Mouse (Mus musculus) urinary bladder, adult 18-20 months (tissue): Measurements from ENCODE around the gene Esr1.
"Not testable (repeated sequence)": the region's sequence is repeated elsewhere in the genome, so short reads cannot be mapped to it uniquely, and the experiment has no call there.

ENCODE experiments used
- DNase-seq, 2 experiments: peaks; one replicate each; pipeline ENCODE4 v3.0.0; 2022; ENCODE audit warnings: low spot score in 2 of 2, mixed read lengths in 2 of 2

Gene Esr1

DNA sequence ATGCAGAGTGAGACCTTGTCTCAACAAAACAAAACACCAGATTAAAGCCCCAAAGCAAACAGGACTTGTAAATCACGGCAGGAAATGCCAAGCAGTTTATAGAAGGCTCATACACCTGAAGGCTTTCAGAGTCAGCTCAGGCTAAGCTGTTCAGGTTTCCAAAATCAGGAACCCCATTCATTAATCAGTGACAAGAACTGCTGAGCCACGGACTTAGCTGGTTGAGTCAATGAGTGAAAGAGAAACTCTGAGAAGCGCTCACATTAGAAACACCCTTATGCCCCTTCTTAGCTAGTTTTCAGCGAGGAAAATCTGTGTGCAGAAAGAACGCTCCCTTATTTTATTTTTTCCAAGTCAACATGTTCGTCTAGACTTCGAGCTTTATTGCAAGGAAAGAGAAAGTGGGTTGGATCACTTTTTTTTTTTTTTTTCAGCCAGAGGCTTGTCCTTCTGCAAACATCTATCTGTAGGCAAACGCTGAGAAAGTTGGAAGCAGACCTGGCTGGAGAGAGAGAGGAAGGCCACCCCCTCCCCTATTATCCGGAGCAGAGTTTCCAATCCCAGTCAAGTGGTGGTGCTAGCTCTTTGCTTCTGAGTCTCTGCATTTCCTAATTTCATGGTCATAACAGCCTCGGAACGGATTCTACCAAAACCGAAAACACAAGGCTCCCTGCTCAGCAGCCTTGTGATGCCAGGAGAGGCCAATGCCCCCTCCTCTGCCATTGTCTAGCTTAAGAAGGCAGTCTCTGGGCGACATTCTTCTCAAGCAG, at the start of gene Esr1:
Gene Esr1 (plus strand): TSS at position 208 of the 770 bp plus-strand sequence.
- no peak for DNase-seq

DNA sequence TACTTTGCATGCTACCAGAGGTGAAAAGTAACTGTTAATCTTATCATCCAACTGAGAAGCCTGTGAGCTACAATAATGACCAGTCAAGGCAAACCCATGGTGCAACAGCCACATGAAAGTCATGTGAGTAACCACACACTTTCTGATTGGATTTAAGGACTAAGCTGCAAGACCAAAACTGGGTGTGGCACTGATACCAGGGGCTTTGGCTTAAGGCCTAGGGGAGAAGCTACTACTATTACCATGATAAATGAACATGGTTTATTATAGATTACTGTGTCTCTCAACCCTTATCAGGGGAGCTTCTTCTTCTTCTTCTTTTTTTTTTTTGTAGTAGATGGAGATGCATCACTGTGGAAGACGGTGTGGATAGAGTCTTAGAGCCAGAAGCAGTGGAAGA, 46.2 kb upstream of the Esr1 start:
- DNase-seq = no peak

DNA sequence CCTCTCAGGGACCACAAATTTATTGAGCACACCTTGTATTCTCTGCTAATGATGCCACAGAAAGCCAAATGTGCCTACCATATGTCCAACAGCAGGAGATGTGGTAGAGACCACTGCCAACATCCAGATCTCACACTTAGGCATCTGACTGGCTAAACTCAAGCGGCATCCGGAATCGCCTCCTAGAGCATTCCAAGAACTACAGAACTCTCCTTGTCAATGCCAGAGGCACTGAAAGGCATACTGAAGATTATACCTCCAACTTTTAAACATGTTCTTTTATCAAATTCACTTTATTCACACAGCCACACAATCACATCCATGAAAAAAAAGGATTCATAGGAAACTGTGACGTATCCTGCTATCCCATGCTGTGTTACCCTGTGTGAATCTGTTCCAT, 40.6 kb upstream of the Esr1 start:
- DNase-seq = no peak

DNA sequence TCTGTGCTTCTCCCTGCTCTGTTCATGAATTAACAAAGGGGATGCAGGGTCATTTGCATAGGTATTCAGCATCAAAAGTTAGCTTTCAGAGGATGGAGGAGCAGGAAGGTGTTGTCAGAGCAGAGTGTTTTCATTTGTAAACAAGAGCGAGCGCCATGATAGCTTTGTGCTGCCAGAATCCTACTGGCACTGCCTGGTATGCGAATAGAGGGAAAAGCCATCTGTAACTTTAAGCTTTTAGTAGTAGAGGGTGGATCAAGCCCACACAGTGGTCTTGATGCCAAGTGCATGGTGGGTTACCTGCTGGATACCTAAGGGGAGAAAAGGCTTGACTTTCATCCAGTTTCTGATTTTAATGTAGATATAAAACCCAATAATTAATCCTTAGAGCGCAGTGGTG, 40.1 kb upstream of the Esr1 start:
- DNase-seq = no peak

DNA sequence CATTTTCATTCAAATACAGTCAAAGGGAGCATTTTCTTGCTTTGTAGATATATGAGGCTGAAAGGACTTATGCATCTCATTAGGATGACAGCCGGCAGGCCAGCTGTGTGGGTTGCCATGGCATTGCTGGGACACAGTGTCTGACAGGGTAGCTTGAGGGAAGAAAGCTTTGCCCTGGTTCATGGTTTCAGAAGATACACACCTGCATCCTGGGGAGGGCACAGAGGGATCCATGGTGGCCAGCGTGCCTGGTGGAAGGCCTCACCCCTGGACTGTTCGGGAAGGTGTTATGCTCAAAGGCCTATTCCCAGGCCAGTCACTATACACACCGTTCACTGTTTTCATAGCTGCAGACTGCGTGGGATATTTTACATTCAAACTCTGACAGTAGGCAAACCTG, 29.5 kb upstream of the Esr1 start:
- DNase-seq = no peak

DNA sequence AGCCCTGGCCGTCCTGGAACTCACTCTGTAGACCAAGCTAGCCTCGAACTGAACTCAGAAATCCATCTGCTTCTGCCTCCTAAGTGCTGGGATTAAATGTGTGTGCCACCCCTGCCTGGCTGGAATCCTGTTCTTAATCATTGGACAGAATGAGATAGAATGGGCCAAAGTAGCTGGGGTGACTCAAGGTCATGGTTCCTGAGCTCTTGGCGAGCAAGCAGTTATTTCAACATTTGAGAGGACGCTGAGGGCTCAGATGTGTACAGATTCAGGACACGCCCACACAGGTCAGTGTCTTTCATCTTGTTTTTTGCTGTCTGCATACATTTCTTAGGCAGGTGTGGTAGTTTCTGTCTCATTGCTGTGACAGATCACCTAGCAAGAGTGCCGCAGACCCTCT, 24.7 kb upstream of the Esr1 start:
- DNase-seq = no peak

DNA sequence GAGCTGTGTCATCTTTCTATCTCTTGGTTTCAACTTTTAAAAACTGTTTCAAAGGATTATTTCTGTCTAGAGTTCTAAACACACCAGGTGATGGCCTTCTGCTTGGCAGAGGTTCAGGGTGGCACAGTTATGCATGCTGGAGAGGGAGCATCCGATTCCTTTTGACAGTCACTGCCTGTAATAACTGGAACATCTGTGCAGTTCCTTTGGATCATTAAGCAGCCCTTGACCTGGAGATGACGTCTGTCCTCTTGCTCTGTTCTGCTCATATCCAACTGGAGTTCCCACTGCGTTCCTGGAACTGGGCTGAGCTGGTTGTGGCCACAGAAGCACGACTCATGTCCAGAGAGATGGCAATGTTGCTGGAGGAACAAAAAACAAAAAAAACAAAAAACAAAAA, 21.8 kb upstream of the Esr1 start:
- no peak for DNase-seq

DNA sequence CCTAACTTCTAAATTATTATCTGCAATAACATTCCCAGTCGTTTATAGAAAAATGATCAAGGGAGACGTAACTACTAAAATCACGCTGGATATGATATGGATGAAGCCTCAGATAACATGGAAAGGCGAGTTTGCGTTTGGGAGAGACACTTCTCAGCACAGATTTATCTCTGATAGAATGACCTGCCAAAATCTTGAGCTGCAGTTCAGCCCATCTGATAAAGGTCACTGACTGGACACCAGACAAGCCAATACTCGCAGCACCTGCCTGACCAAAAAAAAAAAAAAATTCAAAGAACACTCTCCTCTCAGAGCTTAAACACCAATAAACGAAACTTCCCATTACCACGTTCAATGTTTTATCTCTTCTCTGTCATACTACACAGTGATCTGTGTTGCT, 20.4 kb upstream of the Esr1 start:
- no peak for DNase-seq

DNA sequence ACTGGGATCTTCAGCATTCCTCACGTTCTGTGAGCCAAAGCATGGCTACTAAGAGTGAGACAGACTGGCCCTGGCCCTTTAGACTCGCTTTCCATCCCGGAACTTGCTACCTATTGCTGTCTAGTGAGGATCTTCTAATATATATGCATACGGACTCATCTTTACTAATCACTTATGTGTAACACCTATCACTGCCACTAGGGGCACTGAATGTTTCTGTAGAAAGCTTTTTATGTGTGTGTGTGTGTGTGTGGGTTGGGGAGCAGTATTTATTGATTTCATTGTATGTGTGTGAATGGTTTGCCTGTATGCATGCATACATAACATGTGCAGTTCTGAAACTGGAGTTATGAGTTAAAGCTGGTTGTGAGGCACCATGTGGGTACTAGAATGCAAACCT, 17.6 kb upstream of the Esr1 start:
- DNase-seq = no peak

DNA sequence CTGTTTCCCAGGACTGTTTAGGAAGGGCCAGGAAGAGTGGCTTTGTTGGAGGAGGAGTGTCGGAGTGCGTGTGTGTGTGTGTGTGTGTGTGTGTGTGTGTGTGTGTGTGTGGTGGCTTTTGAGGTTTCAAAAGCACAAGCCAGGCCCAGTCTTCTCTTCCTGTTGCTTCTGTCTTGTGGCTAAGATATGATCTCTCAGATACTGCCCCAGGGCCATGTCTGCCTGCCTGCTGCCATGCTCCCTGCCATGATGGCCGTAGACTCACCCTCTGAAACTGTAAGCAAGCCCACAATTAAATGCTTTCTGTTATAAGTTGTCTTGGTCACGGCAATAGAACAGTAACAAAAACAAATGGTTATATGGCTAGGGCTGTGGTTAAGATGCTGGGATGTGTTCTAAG, 14.2 kb upstream of the Esr1 start:
- DNase-seq = no peak

DNA sequence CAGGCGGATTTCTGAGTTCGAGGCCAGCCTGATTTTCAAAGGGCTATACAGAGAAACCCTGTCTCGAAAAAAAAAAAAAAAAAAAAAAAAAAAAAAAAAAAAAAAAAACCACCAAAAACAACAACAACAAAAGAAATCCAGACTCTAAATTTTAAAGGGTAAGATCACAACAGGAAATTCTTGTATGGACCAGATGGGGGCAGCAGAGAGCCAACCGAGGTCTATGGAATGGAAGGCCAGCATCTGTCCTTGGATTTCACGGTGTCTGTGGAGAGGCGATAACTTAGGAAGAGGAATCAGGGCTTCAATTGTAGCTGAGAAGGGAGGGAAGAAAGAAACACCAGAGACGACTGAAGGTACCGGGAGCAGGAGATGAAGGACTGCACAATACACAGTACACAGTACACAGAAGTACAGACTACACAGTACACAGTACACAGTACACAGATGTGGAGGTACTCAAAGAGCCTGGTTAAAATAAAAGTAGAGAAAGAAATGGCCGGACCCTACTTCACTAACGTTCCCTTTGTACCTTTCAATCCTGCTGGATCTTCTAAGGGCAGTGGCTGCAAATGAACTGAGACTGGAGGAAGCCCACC, 13.1 kb upstream of the Esr1 start:
- peak in 1 of 2 experiments; percentile 36 for DNase-seq

DNA sequence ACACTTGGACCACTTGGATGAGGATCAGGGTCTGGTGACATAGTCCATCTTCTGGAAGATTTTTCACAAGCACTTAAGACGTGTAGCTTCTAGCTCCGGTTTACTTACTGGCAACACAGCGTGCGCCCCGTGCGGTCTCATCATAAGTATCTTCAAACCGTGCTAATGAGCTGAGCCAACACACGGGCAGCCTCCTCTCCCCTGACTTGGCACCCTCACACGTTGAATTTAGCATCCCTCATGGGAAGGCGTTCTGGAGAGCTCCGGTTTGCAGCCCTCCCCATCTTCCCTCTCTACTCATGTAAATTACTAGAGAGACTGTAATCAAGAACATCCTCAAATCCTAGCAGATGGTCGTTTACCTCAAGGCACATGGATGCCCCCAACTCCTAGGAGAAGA, 12.5 kb upstream of the Esr1 start:
- no peak for DNase-seq

DNA sequence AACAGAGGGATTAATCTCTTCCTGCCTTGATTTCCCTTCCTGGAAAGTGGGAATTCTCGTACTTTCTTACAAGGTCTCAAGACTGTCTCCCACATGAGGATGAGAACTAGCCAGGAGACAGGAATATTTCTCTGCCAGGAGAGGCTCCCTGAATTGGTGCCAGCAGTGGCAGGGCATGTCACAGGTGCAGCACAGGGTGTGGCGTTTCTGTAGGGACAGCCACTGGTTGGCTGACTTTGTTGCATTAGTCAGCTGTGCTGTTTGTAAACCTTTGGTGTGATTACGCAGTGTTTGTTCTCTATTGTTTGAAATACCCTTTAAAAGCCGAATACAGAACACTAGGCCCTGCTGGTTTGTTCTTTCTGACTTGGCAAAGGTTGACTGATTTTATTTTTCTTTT, 11.8 kb upstream of the Esr1 start:
- no peak for DNase-seq

DNA sequence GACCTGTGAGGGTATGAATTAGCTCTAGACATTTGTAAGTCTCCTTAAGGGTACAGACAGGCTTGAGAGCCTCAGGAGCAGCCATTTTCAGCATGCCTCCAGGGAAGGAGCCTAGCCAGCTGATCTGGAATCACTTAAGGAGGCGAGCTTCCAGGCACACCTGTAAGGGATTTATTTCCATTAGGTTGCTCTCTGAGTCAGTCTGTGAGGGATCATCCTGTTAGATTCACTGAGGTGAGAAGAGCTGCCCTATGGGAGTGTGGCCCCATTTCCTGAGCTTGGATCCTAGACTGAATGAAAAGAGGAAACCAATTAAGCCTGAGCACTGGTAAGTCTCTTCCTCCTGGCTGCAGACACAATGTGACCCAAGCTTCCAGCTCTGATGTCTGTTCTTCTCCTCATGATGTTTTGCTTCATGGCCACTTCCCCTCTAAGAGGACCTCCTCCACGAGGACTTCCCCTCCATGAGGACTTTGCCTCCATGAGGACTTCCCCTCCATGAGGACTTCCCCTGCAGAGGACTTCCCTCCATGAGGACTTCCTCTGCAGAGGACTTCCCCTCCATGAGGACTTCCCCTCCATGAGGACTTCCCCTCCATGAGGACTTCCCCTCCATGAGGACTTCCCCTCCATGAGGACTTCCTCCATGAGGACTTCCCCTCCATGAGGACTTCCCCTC, 10.5 kb upstream of the Esr1 start:
- DNase-seq = no peak

DNA sequence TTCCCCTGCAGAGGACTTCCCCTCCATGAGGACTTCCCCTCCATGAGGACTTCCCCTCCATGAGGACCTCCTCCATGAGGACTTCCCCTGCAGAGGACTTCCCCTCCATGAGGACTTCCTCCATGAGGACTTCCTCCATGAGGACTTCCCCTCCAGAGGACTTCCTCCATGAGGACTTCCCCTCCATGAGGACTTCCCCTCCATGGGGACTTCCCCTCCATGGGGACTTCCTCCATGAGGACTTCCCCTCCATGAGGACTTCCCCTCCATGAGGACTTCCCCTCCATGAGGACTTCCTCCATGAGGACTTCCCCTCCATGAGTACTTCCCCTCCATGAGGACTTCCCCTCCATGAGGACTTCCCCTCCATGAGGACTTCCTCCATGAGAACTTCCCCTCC, 9.8 kb upstream of the Esr1 start:
- DNase-seq = not testable (repeated sequence)

DNA sequence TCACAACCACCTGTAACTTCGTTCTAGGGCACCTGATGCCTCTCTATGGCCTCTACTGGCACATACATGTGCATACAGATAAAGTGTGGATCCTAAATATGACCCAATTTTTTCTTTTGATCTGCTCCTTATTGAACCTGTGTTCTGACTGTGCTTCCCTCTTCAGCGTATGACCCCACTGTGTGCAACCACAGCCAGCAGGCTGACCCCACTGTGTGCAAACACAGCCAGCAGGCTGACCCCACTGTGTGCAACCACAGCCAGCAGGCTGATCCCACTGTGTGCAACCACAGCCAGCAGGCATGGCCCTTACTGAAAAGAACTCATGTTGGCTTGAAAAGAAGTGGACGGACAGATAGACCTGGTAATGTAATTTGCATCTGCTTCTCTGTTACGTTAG, 8.9 kb upstream of the Esr1 start:
- no peak for DNase-seq

DNA sequence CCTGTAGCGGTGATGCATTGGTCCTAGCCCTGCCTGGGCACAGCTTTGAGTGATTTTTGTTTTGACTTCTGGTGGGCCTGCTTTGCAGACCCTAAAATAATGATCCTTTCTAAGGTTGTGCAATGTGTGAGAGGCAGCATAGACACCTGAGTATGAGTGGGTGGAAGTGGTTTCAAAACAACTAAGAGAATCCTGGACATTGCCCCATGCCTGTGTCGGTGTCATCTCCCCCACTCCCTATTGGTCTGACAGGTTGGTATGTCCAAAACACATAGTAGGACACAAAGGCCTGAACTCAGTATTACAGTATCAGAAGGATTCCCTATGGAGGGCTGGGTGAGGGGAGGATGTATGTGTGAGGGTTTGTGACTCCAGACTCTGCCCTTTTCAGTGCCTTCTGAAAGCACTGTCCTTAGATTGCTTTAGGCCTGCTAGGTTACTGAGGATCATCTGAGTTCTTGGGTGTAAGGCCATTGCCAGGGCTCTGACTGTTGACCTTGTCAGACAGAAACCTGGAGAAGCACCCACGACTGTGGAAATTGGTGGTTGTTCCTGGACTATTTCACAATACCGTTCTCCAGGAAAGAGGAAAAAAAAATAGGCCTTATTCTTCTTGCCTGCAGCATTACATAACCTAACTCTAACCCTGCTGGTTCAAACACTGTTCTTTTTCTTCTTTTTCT, 6.7 kb upstream of the Esr1 start:
- no peak for DNase-seq

DNA sequence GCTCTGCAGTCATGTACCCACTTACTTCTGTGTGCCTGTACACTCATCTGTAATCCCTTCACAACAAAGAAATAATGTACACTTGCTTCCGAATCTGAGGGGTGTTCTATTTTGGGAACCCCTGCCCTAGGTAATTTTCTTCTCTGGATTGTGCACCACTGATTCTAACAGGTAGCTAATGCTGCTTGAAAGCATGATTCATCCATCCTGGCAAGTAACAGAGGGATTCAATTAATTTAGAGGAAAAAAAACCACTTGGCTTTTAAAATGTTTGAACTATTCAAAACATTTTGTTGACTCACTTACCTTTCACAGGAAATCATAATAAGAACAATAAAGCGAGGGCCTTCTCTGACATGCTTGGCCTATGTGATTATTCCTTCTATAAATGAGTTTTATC, 1.2 kb upstream of the Esr1 start:
- no peak for DNase-seq

DNA sequence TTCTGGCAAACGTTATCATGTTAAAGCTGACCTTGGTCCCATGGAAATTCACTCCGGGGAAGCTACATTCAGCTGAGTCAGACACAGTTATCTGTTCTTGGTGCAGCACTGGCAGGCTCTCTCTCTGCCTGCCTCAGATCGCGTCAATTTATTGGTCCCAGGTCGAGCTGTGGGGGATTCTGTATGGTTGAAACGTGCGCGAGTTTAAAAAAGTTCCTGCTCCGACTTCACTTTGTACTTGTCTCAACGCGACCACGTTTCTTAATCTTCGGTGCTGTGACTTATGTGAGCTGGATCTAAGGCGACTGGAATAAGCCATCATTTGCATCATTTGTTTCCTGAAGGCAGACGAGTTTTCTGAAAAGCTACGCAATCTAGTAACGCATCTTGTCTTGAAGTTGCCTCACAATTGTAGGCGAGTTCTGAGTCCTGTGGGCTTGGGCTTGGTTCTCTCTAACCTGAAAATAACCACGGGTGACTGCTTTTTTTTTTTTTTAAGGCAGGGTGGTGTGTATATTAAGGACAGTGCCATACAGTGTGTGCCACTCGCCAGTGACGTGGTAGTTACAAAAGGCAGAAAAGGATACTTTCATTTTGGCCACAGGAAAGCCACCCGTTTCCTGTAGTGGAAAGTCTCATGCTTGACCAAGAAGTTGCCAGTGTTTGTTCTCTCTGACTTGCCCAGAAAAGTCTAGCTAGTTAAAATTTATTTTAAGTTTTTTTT, 1.1 kb downstream of the Esr1 start:
- DNase-seq = no peak

DNA sequence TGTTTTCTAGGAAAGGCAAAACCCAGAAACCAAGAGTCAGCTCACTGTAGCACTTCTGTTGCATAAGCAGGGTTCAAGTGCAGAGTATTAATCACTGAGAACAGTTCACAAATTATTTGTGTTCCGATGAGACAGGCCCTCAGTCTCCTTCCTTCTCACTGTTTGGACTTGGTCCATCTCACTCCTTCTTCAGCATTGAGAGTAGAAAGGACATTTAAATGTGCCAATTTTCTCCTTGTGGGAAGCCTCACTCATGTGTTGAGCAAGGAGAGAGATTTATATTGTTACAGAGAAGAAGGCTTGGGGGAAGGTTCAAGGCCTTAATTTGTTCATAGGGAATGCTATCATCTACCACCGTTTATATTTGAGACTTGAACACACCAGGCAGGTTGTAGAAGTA, 6.6 kb downstream of the Esr1 start:
- no peak for DNase-seq

DNA sequence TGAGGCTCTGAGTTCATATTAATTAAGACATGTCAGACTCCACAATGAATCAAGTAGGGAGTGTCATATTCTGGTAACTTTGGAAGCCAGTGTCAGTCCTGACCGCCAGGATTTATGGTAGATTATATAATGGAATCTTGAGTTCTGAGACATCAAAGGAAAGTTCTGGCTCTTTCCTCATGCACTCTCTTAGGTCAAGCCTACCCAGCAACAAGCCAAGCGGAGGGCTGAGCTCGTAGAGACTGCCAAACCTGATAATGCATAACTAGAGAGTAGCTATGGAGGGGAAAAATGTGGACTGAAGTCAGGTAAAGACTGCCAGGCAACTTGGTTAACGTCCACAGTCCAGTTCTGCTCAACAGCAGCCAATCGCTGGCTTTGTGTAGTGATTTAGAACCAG, 7.3 kb downstream of the Esr1 start:
- no peak for DNase-seq

DNA sequence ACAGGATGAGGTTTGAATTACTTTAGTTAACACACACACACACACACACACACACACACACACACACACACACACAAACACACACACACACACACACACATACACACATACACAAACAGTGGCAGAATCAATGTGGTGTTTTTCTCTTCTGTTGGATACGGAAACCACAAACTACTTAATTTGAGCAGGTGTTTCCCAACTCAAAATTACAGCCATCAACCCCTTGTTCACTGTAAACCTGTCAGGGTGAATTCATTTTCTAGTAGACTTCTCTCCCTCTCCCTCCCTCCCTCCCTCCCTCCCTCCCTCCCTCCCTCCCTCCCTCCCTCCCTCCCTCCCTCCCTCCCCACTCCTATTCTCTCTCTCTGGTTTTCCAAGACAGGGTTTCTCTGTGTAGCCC, 8.0 kb downstream of the Esr1 start:
- DNase-seq = not testable (repeated sequence)
